Mouse (Mus musculus) liver, adult 2 months (tissue): ENCODE measurements around the gene 1700021F05Rik.

ENCODE experiments used
- CTCF ChIP-seq: fragments of 200-500 bp; IDR thresholded peaks from 2 replicates; pipeline ENCODE4 v1.5.1; 2011; ENCODE audit warnings: low read depth, low read length, control low read depth
- POLR2A ChIP-seq: fragments of 200-500 bp; IDR thresholded peaks from 2 replicates; pipeline ENCODE4 v1.6.1; 2011; ENCODE audit warnings: low read length, control low read depth; ENCODE audit not compliant: insufficient read depth; ENCODE audit errors: extremely low read depth

DNA sequence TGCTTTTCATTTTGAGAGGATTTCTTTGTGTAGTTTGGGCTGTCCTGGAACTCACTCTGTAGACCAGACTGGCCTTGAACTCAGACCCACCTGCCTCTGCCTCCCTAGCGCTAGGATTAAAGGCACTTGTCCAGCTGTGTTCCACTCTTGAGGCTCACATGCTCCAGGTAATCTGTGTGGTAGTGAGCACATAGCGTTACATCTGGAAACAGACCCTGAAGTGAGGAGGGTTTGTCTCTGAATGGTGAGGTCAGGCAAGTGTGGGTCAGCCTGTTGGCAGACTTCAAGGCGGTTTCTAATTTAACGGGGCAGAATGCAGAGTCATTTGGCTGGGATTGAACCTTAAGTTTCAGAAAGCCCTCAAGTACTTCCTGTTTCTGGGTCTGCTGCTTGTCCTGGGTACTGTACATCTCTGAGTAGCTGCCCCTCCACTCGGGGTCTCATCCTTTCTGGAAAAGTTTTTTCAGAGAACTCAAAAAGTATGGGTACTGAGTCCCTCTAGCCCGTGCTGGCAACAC, 55.0 kb downstream of the 1700021F05Rik start:
- TF ChIP-seq CTCF = no peak
- TF ChIP-seq POLR2A = no peak
